Mouse (Mus musculus): ENCODE results near the gene Klhdc9. TPM values are rescaled to one million over a fixed set of nuclear protein-coding genes. Genes with fewer than 3 reads are reported as not detected.
A peak's percentile ranks its signal among the peaks of the same experiment; 100 is the strongest.
"Not testable (repeated sequence)": the region's sequence is repeated elsewhere in the genome, so short reads cannot be mapped to it uniquely, and the experiment has no call there.

Gene Klhdc9
- total RNA-seq, 2 experiments from 2014 or later: 6.4 to 9.2 TPM

GRCm38 (mm10) chr1:171358421-171358820 is 2.2 kb downstream of the Klhdc9 start:
- DNase-seq (ENCODE audit: extremely low spot score in 1 of 2, low spot score in 1 of 2): no peak

- DNase-seq (ENCODE audit: extremely low spot score in 1 of 2, low spot score in 1 of 2): no peak
Measured at GRCm38 (mm10) chr1:171356814-171357213, 3.8 kb downstream of the Klhdc9 start.

GRCm38 (mm10) chr1:171355812-171356340 is 4.7 kb downstream of the Klhdc9 start:
- DNase-seq (ENCODE audit: extremely low spot score in 1 of 2, low spot score in 1 of 2): no peak

- no peak for DNase-seq (ENCODE audit: extremely low spot score in 1 of 2, low spot score in 1 of 2)
Measured at GRCm38 (mm10) chr1:171349210-171349609, 11.4 kb downstream of the Klhdc9 start.

- no peak for DNase-seq (ENCODE audit: extremely low spot score in 1 of 2, low spot score in 1 of 2)
Measured at GRCm38 (mm10) chr1:171348665-171349064, 11.9 kb downstream of the Klhdc9 start.

GRCm38 (mm10) chr1:171346095-171346450 is 14.5 kb downstream of the Klhdc9 start:
- DNase-seq (ENCODE audit: extremely low spot score in 1 of 2, low spot score in 1 of 2): no peak

GRCm38 (mm10) chr1:171345225-171346094 is 15.1 kb downstream of the Klhdc9 start, which contains the start of the genes Nit1 and Pfdn2:
Gene Nit1 (minus strand): TSS chr1:171345646.
Gene Pfdn2 (plus strand): TSS chr1:171345670.
- DNase-seq (ENCODE audit: extremely low spot score in 1 of 2, low spot score in 1 of 2): peak; percentile 81 to 86

- DNase-seq (ENCODE audit: extremely low spot score in 1 of 2, low spot score in 1 of 2): no peak
Measured at GRCm38 (mm10) chr1:171344715-171345114, 15.9 kb downstream of the Klhdc9 start.

- DNase-seq (ENCODE audit: extremely low spot score in 1 of 2, low spot score in 1 of 2): no peak
Measured at GRCm38 (mm10) chr1:171343922-171344677, 16.5 kb downstream of the Klhdc9 start.

GRCm38 (mm10) chr1:171342262-171343207 is 18.1 kb downstream of the Klhdc9 start:
- no peak for DNase-seq (ENCODE audit: extremely low spot score in 1 of 2, low spot score in 1 of 2)

- no peak for DNase-seq (ENCODE audit: extremely low spot score in 1 of 2, low spot score in 1 of 2)
Measured at GRCm38 (mm10) chr1:171330216-171330560, 30.4 kb downstream of the Klhdc9 start.

- DNase-seq (ENCODE audit: extremely low spot score in 1 of 2, low spot score in 1 of 2): peak; percentile 56 to 63
Measured at GRCm38 (mm10) chr1:171329433-171330215, 31.0 kb downstream of the Klhdc9 start.

GRCm38 (mm10) chr1:171328839-171329432 is 31.7 kb downstream of the Klhdc9 start, which contains the start of gene Dedd:
Gene Dedd (plus strand): TSS chr1:171329145.
- DNase-seq (ENCODE audit: extremely low spot score in 1 of 2, low spot score in 1 of 2): peak; percentile 77 to 90

- no peak for DNase-seq (ENCODE audit: extremely low spot score in 1 of 2, low spot score in 1 of 2)
Measured at GRCm38 (mm10) chr1:171328244-171328643, 32.4 kb downstream of the Klhdc9 start.

- DNase-seq (ENCODE audit: extremely low spot score in 1 of 2, low spot score in 1 of 2): not testable (repeated sequence)
Measured at GRCm38 (mm10) chr1:171326588-171326987, 34.0 kb downstream of the Klhdc9 start.

GRCm38 (mm10) chr1:171325571-171325970 is 35.0 kb downstream of the Klhdc9 start:
- no peak for DNase-seq (ENCODE audit: extremely low spot score in 1 of 2, low spot score in 1 of 2)

- DNase-seq (ENCODE audit: extremely low spot score in 1 of 2, low spot score in 1 of 2): no peak
Measured at GRCm38 (mm10) chr1:171322012-171322411, 38.6 kb downstream of the Klhdc9 start.

- no peak for DNase-seq (ENCODE audit: extremely low spot score in 1 of 2, low spot score in 1 of 2)
Measured at GRCm38 (mm10) chr1:171321415-171321814, 39.2 kb downstream of the Klhdc9 start.

GRCm38 (mm10) chr1:171320151-171320550 is 40.4 kb downstream of the Klhdc9 start:
- DNase-seq (ENCODE audit: extremely low spot score in 1 of 2, low spot score in 1 of 2): no peak

Data from layer of hippocampus, postnatal 25 days (tissue).